Mouse (Mus musculus) neural tube, embryonic 12.5 days (tissue): ENCODE results near the gene Anapc7. TPM values are rescaled to one million over a fixed set of nuclear protein-coding genes. Genes with fewer than 3 reads are reported as not detected.

Source experiments
- ATAC-seq: fragments of 200-750 bp; cut with Nextera tagmentation; 2 replicates; pipeline ENCODE4 v1.8.0; 2017; ENCODE audit warnings: low read depth, mild to moderate bottlenecking, moderate TSS enrichment, moderate library complexity; ENCODE audit not compliant: low FRiP score
- H3K27ac ChIP-seq: fragments of 300-500 bp; sonication (generic); 2 replicates; pipeline ENCODE4 v1.5.1; 2016
- H3K27me3 ChIP-seq: fragments of 300-500 bp; sonication (generic); replicated peaks from 2 replicates; pipeline ENCODE4 v1.6.1; 2016; ENCODE audit warnings: mild to moderate bottlenecking
- H3K36me3 ChIP-seq: fragments of 300-500 bp; sonication (generic); 2 replicates; pipeline ENCODE4 v1.6.1; 2016; ENCODE audit warnings: mild to moderate bottlenecking
- H3K4me1 ChIP-seq: fragments of 300-500 bp; sonication (generic); 2 replicates; pipeline ENCODE4 v1.6.1; 2016
- H3K4me2 ChIP-seq: fragments of 300-500 bp; sonication (generic); replicated peaks from 2 replicates; pipeline ENCODE4 v1.6.1; 2016; ENCODE audit warnings: mild to moderate bottlenecking
- H3K4me3 ChIP-seq: fragments of 300-500 bp; sonication (generic); 2 replicates; pipeline ENCODE4 v1.5.1; 2016
- H3K9ac ChIP-seq: fragments of 300-500 bp; sonication (generic); 2 replicates; pipeline ENCODE4 v1.6.1; 2016; ENCODE audit warnings: mild to moderate bottlenecking
- H3K9me3 ChIP-seq: fragments of 300-500 bp; sonication (generic); 2 replicates; pipeline ENCODE4 v1.6.1; 2016; ENCODE audit warnings: mild to moderate bottlenecking
- WGBS: fragments of 180-500 bp; shearing (Covaris S2); methylation state at CpG from one replicate; pipeline ENCODE4 v1.1.7; 2016; 5-methylcytosine and 5-hydroxymethylcytosine counted together
- polyA plus RNA-seq: library from polyadenylated mRNA; unstranded; fragments of >200 nt; fragmentation: Nextera tagmentation; extraction: Ambion mirVana; gene quantifications from 2 replicates; pipeline ENCODE4 v1.2.1, GENCODE M21; 2016

The Anapc7 gene
- polyA plus RNA-seq, 1 experiment from 2014 or later = 51.2 TPM

DNA sequence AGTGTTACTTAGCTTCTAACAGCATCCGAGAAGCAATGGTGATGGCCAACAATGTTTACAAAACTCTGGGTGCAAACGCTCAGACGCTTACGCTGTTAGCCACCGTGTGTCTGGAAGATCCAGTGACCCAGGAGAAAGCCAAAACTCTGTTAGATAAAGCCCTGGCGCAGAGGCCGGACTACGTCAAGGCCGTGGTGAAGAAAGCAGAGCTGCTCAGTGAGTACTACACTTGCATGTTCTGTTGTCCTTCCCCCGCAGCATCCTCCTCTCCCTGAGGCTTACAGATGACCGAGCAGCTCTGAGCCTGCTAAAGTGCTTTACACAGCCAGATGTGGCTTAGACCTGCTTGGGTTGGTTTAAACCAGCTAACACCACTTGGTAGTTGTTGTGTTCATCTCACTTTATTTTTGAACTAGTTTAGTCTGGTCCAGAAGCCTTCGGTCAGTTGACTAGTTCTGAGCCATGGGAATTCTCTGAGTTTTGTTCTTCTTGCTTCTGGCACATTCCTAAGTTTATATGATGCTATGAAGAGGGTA lies 18.7 kb downstream of the Anapc7 start:
- Histone ChIP-seq H3K4me3 (no peak overlapping the region), H3K36me3 (peaks cover 98% of the 10 kb centered on the region), H3K4me2 (no peak overlapping the region), H3K27ac (no peak overlapping the region), H3K4me1 (no peaks in the 10 kb centered on the region), H3K9ac (no peak overlapping the region), H3K27me3 (no peaks in the 10 kb centered on the region), H3K9me3 (no peaks in the 10 kb centered on the region)
- ATAC-seq = no peak
- 95% methylated on average over 12 of the region's 12 CpGs for whole genome bisulfite sequencing

- Histone ChIP-seq H3K27me3 (no peaks in the 10 kb centered on the region), H3K4me1 (no peaks in the 10 kb centered on the region), H3K27ac (no peak overlapping the region), H3K4me3 (no peak overlapping the region), H3K9me3 (no peaks in the 10 kb centered on the region), H3K9ac (no peak overlapping the region), H3K36me3 (peaks cover 79% of the 10 kb centered on the region), H3K4me2 (no peak overlapping the region)
- no peak for ATAC-seq
- WGBS = 94% methylated on average over 10 of the region's 10 CpGs
Measured at GRCm38 (mm10) chr5:122444492-122444891, 23.0 kb downstream of the Anapc7 start.

GRCm38 (mm10) chr5:122445051-122445610 lies 23.6 kb downstream of the Anapc7 start:
- H3K4me1 ChIP-seq = no peaks in the 10 kb centered on the region
- no peak for ATAC-seq
- no peak overlapping the region for H3K9ac ChIP-seq
- peaks cover 73% of the 10 kb centered on the region for H3K36me3 ChIP-seq
- no peak overlapping the region for H3K27ac ChIP-seq
- WGBS = 94% methylated on average over 11 of the region's 11 CpGs
- H3K27me3 ChIP-seq = no peaks in the 10 kb centered on the region
- no peaks in the 10 kb centered on the region for H3K9me3 ChIP-seq
- no peak overlapping the region for H3K4me3 ChIP-seq
- no peak overlapping the region for H3K4me2 ChIP-seq

DNA sequence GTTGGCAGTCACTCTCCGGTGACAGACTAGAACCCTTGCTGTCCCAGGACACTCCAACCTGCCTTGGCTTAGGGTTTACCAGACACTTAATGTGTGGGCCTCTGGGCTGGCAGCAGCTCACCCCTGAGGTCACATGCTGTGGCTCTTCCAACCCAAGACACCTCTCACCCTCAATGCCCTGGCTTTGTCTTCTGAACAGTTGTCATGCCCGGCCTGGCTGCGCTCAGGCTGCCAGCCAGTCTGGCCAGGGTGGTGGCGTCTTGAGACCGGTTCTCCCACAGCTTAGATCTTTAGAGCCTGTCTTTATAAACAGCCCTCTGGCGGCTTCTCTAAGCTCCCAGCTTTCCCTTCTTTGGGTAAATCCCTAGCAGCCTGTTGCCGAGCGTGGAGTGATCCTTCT lies 26.4 kb downstream of the Anapc7 start:
- 94% methylated on average over 8 of the region's 8 CpGs for WGBS
- Histone ChIP-seq H3K9me3 (no peaks in the 10 kb centered on the region), H3K4me1 (no peaks in the 10 kb centered on the region), H3K9ac (no peak overlapping the region), H3K36me3 (peaks cover 59% of the 10 kb centered on the region), H3K4me2 (no peak overlapping the region), H3K27me3 (no peaks in the 10 kb centered on the region), H3K27ac (no peak overlapping the region), H3K4me3 (no peak overlapping the region)
- no peak for ATAC-seq

DNA sequence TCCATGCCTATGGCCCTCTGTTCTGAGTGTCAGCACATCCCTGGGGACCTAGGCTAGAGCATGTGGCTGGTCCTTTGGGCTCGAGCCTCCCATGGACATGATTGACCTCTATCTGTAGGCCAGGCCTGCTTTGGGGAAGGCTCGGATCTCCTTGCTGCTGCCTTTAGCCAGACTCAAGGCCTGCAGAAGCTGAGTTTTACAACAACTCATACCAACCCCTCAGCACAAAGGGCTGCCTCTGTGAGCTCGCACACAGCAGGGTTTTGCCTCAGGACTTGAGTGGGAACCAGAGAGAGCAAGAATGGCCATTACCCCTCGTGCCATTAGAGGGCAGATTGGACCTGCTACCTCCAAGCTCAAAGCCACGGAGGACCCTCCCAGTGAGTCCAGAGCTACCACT lies 27.4 kb downstream of the Anapc7 start:
- Histone ChIP-seq H3K9me3 (no peaks in the 10 kb centered on the region), H3K27me3 (no peaks in the 10 kb centered on the region), H3K9ac (no peak overlapping the region), H3K4me2 (no peak overlapping the region), H3K27ac (no peak overlapping the region), H3K36me3 (peaks cover 59% of the 10 kb centered on the region), H3K4me1 (no peaks in the 10 kb centered on the region), H3K4me3 (no peak overlapping the region)
- 79% methylated on average over 5 of the region's 5 CpGs for WGBS
- ATAC-seq = no peak

GRCm38 (mm10) chr5:122449946-122450345 lies 28.5 kb downstream of the Anapc7 start:
- Histone ChIP-seq H3K9me3 (no peaks in the 10 kb centered on the region), H3K4me2 (no peak overlapping the region), H3K9ac (no peak overlapping the region), H3K36me3 (peaks cover 59% of the 10 kb centered on the region), H3K27me3 (no peaks in the 10 kb centered on the region), H3K27ac (no peak overlapping the region), H3K4me3 (no peak overlapping the region), H3K4me1 (no peaks in the 10 kb centered on the region)
- no peak for ATAC-seq
- 43% methylated on average over 7 of the region's 7 CpGs for WGBS

DNA sequence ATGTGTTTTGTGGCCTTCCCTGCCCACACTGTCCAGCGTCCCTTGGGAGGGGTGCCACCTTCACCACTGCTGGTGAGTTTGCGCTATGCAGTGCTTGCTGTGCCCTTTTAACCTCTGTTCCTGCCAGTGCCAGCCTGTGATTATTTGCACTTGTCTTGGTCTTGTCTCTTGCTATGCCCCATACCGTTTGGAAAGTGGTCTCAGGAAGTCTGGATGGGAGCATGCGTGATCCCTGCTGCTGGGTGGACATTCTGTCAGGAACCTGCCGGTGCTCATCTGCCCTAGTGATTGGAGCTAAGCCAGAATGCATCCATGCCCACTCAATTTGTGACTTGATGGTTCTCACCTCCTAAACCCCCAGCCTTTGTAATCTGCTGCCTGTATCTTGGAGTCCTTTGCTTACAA lies 29.4 kb downstream of the Anapc7 start:
- H3K9me3 ChIP-seq = no peaks in the 10 kb centered on the region
- ATAC-seq = no peak
- H3K4me1 ChIP-seq = no peaks in the 10 kb centered on the region
- no peak overlapping the region for H3K27ac ChIP-seq
- H3K4me3 ChIP-seq = no peak overlapping the region
- no peaks in the 10 kb centered on the region for H3K27me3 ChIP-seq
- no peak overlapping the region for H3K4me2 ChIP-seq
- peaks cover 59% of the 10 kb centered on the region for H3K36me3 ChIP-seq
- 83% methylated on average over 5 of the region's 5 CpGs for WGBS
- H3K9ac ChIP-seq = no peak overlapping the region

- Histone ChIP-seq H3K27me3 (no peaks in the 10 kb centered on the region), H3K9me3 (no peaks in the 10 kb centered on the region), H3K4me3 (no peak overlapping the region), H3K36me3 (peaks cover 58% of the 10 kb centered on the region), H3K4me2 (no peak overlapping the region), H3K9ac (no peak overlapping the region), H3K4me1 (no peaks in the 10 kb centered on the region), H3K27ac (no peak overlapping the region)
- ATAC-seq = no peak
- WGBS = 93% methylated on average over 5 of the region's 5 CpGs
Measured at GRCm38 (mm10) chr5:122451324-122451723, 29.8 kb downstream of the Anapc7 start.

DNA sequence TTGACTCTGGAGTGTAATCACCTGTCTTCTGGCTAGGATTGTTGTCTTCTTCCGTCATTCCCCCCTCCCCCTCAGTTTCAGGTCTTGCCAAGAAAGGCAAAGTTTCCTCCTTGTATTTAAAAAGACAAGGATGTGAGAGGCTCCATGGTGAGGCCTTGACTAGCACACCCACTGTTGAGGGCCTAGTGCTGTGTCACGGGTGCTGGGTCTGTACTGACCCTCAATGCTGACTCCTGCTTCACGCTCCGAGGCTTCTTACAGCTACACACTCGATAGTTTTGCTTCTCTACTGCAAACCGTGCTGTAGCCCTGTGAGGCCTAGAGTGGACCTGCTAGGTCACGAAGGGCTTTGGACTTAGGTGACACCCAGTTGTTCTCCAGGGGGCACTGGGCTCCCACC lies 30.7 kb downstream of the Anapc7 start:
- Histone ChIP-seq H3K9ac (no peak overlapping the region), H3K9me3 (no peaks in the 10 kb centered on the region), H3K4me2 (no peak overlapping the region), H3K4me1 (no peaks in the 10 kb centered on the region), H3K36me3 (peaks cover 59% of the 10 kb centered on the region), H3K4me3 (no peak overlapping the region), H3K27me3 (no peaks in the 10 kb centered on the region), H3K27ac (no peak overlapping the region)
- ATAC-seq = no peak
- WGBS = 87% methylated on average over 7 of the region's 7 CpGs

DNA sequence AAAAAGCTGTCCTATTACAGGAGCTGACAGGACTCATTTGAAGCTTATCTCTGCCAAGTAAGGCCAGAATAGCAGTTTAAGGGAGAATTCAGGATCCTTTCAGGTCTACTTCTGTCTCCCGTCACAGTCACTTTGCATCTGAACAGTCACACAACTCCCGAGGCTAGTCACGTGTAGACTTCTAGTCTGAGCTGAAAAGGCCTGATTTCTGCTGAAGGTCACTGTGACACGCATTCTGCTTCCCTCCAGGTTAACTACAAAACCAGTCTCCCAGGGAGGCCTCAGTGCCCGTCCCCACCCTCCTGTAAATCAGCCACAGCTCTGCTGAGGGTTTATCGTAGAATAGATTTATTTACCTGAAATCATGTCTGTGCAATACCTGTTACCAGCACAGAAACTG lies 31.7 kb downstream of the Anapc7 start:
- Histone ChIP-seq H3K4me3 (no peak overlapping the region), H3K36me3 (peaks cover 65% of the 10 kb centered on the region), H3K4me2 (no peak overlapping the region), H3K9ac (no peak overlapping the region), H3K9me3 (no peaks in the 10 kb centered on the region), H3K27ac (no peak overlapping the region), H3K4me1 (no peaks in the 10 kb centered on the region), H3K27me3 (no peaks in the 10 kb centered on the region)
- 80% methylated on average over 6 of the region's 6 CpGs for WGBS
- ATAC-seq = no peak

- Histone ChIP-seq H3K9me3 (no peaks in the 10 kb centered on the region), H3K4me2 (no peak overlapping the region), H3K4me3 (no peak overlapping the region), H3K27ac (no peak overlapping the region), H3K9ac (no peak overlapping the region), H3K4me1 (no peaks in the 10 kb centered on the region), H3K27me3 (no peaks in the 10 kb centered on the region), H3K36me3 (peaks cover 78% of the 10 kb centered on the region)
- 89% methylated on average over 4 of the region's 4 CpGs for WGBS
- ATAC-seq = no peak
Measured at GRCm38 (mm10) chr5:122454442-122454841, 32.9 kb downstream of the Anapc7 start.

DNA sequence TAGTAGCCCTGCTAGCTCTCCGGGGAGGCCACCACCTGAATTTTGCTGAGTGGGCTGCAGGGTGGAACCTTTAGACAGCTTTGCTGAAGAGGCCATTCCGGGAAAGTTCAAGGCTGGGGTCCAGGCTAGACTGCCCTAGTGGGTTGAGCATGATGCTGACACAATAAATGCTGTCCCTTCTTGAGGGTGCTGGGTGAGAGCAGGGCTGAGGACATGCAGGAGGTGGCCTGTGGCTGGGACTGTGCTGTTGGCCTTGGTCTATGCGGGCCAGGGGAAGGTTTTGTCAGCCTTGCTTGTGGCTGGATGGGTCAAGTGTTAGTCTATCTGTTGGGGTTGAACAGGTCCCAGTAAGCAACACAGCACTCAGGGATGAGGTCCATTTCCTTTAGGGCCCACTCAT lies 33.4 kb downstream of the Anapc7 start:
- H3K9ac ChIP-seq = no peak overlapping the region
- peaks cover 82% of the 10 kb centered on the region for H3K36me3 ChIP-seq
- no peak overlapping the region for H3K27ac ChIP-seq
- no peaks in the 10 kb centered on the region for H3K9me3 ChIP-seq
- ATAC-seq = no peak
- H3K4me3 ChIP-seq = no peak overlapping the region
- 94% methylated on average over 3 of the region's 3 CpGs for WGBS
- H3K27me3 ChIP-seq = no peaks in the 10 kb centered on the region
- no peak overlapping the region for H3K4me2 ChIP-seq
- H3K4me1 ChIP-seq = no peaks in the 10 kb centered on the region

- Histone ChIP-seq H3K27ac (no peak overlapping the region), H3K4me1 (no peaks in the 10 kb centered on the region), H3K27me3 (no peaks in the 10 kb centered on the region), H3K9ac (no peak overlapping the region), H3K4me2 (no peak overlapping the region), H3K36me3 (peaks cover 89% of the 10 kb centered on the region), H3K9me3 (no peaks in the 10 kb centered on the region), H3K4me3 (no peak overlapping the region)
- WGBS = 92% methylated on average over 3 of the region's 3 CpGs
- no peak for ATAC-seq
Measured at GRCm38 (mm10) chr5:122455584-122455983, 34.1 kb downstream of the Anapc7 start.
